Comparison of ENCODE assay signal across 8 mouse cellular contexts in genomic region chr2:119155388-119155787, GRCm38 (mm10). TPM values are rescaled to one million over a fixed set of nuclear protein-coding genes. Genes with fewer than 3 reads are reported as not detected.
DNase-seq lines count a peak whose midpoint lies in the region; ATAC-seq and TF ChIP-seq lines count a peak whose summit lies in the region.

No protein-coding gene starts in this region.

- TF ChIP-seq POLR2A in bone marrow, adult 2 months (IDR thresholded peaks at IDR 0.05; ENCODE audit: borderline replicate concordance, control insufficient read depth, low read depth, low read length) = no peak

- no peak for TF ChIP-seq CTCF in bone marrow, adult 2 months (IDR thresholded peaks at IDR 0.05; ENCODE audit: control insufficient read depth, insufficient read depth, low read length)

- no peak for DNase-seq in heart, postnatal 4 days
- DNase-seq in hindbrain, embryonic 14.5 days (ENCODE audit: low spot score) = no peak
- DNase-seq in frontal cortex, postnatal 14 days (ENCODE audit: low spot score in 2 of 2) = no peak
- no peak for DNase-seq in thymus, postnatal 36 days
- DNase-seq in ovary, adult 18-20 months (ENCODE audit: low spot score) = no peak

- no peaks in the 10 kb centered on the region for H3K27me3 ChIP-seq in heart, embryonic 11.5 days (ENCODE audit: control insufficient read depth, insufficient read depth, low read length)
- no peaks in the 10 kb centered on the region for H3K27me3 ChIP-seq in hindbrain, embryonic 14.5 days (ENCODE audit: control insufficient read depth, insufficient read depth, low read length)
- H3K27me3 ChIP-seq in midbrain, embryonic 15.5 days (replicated peaks) = no peaks in the 10 kb centered on the region

- peak overlapping the region; percentile 93 for H3K4me2 ChIP-seq in heart, embryonic 11.5 days
- peak overlapping the region; percentile 94; the same call in 1 of the 2 replicates for H3K4me2 ChIP-seq in hindbrain, embryonic 14.5 days (replicated peaks)
- H3K4me2 ChIP-seq in midbrain, embryonic 15.5 days = peak overlapping the region; percentile 93

- WGBS in heart, embryonic 11.5 days (ENCODE audit: insufficient replicate concordance) = 31% methylated on average over 9 of the region's 9 CpGs
- whole genome bisulfite sequencing in bone marrow, adult 2 months = 59% methylated on average over 9 of the region's 9 CpGs
- WGBS in hindbrain, embryonic 14.5 days = 92% methylated on average over 9 of the region's 9 CpGs
- WGBS in midbrain, embryonic 15.5 days = 84% methylated on average over 9 of the region's 9 CpGs

- peak overlapping the region; percentile 75 for H3K27ac ChIP-seq in heart, embryonic 11.5 days (ENCODE audit: low read depth, low read length)
- H3K27ac ChIP-seq in bone marrow, adult 2 months (ENCODE audit: control insufficient read depth, insufficient read depth, low read depth, low read length, poor library complexity) = peak overlapping the region; percentile 75; the same call in 1 of the 2 replicates
- H3K27ac ChIP-seq in hindbrain, embryonic 14.5 days = no peak overlapping the region
- no peak overlapping the region for H3K27ac ChIP-seq in midbrain, embryonic 15.5 days

- H3K4me1 ChIP-seq in heart, embryonic 11.5 days (ENCODE audit: control insufficient read depth, insufficient read depth, low read length) = peaks cover 8% of the 10 kb centered on the region
- no peaks in the 10 kb centered on the region for H3K4me1 ChIP-seq in bone marrow, adult 2 months (ENCODE audit: control insufficient read depth, insufficient read depth, low read length)
- peaks cover 16% of the 10 kb centered on the region for H3K4me1 ChIP-seq in hindbrain, embryonic 14.5 days (replicated peaks; ENCODE audit: control insufficient read depth, insufficient read depth, low read length)
- H3K4me1 ChIP-seq in midbrain, embryonic 15.5 days = peaks cover 23% of the 10 kb centered on the region

- peak overlapping the region; percentile 94; the same call in 1 of the 2 replicates for H3K9ac ChIP-seq in heart, embryonic 11.5 days (ENCODE audit: low read depth, low read length)
- H3K9ac ChIP-seq in hindbrain, embryonic 14.5 days = no peak overlapping the region
- no peak overlapping the region for H3K9ac ChIP-seq in midbrain, embryonic 15.5 days

- no peaks in the 10 kb centered on the region for H3K9me3 ChIP-seq in heart, embryonic 11.5 days (replicated peaks; ENCODE audit: control insufficient read depth, low read length)
- no peaks in the 10 kb centered on the region for H3K9me3 ChIP-seq in hindbrain, embryonic 14.5 days (ENCODE audit: control insufficient read depth, low read length)
- no peaks in the 10 kb centered on the region for H3K9me3 ChIP-seq in midbrain, embryonic 15.5 days

- ATAC-seq in heart, embryonic 11.5 days (replicated peaks; ENCODE audit: insufficient number of reproducible peaks, low FRiP score, low TSS enrichment) = peak; percentile 72
- no peak for ATAC-seq in hindbrain, embryonic 14.5 days (ENCODE audit: low FRiP score)
- no peak for ATAC-seq in midbrain, embryonic 15.5 days (replicated peaks)

- H3K36me3 ChIP-seq in heart, embryonic 11.5 days (ENCODE audit: control insufficient read depth, insufficient read depth, low read length) = peaks cover 4% of the 10 kb centered on the region; the same call in 1 of the 2 replicates
- H3K36me3 ChIP-seq in hindbrain, embryonic 14.5 days (replicated peaks; ENCODE audit: control insufficient read depth, insufficient read depth) = peaks cover 43% of the 10 kb centered on the region
- H3K36me3 ChIP-seq in midbrain, embryonic 15.5 days (replicated peaks) = peaks cover 31% of the 10 kb centered on the region

- peak overlapping the region; percentile 99 for H3K4me3 ChIP-seq in heart, embryonic 11.5 days (ENCODE audit: low read depth, low read length)
- H3K4me3 ChIP-seq in bone marrow, adult 2 months (replicated peaks; ENCODE audit: control insufficient read depth, low read depth, low read length) = peak overlapping the region; percentile 94
- no peak overlapping the region for H3K4me3 ChIP-seq in hindbrain, embryonic 14.5 days (replicated peaks; ENCODE audit: low read length)
- H3K4me3 ChIP-seq in midbrain, embryonic 15.5 days = 0 out of 2 replicates have a peak overlapping the region, but pooled peaks have one; percentile 96

RNA-seq across cellular contexts. Expression of gene Rmdn3, which starts 1.4 kb away (rescaled TPM):
- polyA plus RNA-seq in heart, embryonic 11.5 days (2014; fragmentation: Nextera tagmentation; extraction: Ambion mirVana) = 30.3 and 33.3 TPM in 2 replicates
- 10 to 100 TPM; 16.2 to 18.9 TPM for total RNA-seq in heart, postnatal 4 days (2021)
- polyA plus RNA-seq in bone marrow, adult 2 months (2011; ENCODE audit: insufficient read depth, insufficient read length, low replicate concordance, missing spikeins) = 25.4 and 36.2 TPM in 2 replicates
- 39.1 and 42.5 TPM in 2 replicates for polyA plus RNA-seq in hindbrain, embryonic 14.5 days (2014; fragmentation: Nextera tagmentation; extraction: Ambion mirVana)
- polyA plus RNA-seq in midbrain, embryonic 15.5 days (2015; fragmentation: Nextera tagmentation; extraction: Ambion mirVana) = 46.7 and 49.6 TPM in 2 replicates

RNA-seq across cellular contexts. Expression of gene Gchfr, which starts 12.2 kb away (rescaled TPM):
- 6.4 and 7.4 TPM in 2 replicates for polyA plus RNA-seq in heart, embryonic 11.5 days (2014; fragmentation: Nextera tagmentation; extraction: Ambion mirVana)
- total RNA-seq in heart, postnatal 4 days (2021) = 1 to 10 TPM; 2.2 to 2.3 TPM
- polyA plus RNA-seq in bone marrow, adult 2 months (2011; ENCODE audit: insufficient read depth, insufficient read length, low replicate concordance, missing spikeins) = 4.0 TPM in 1 of 2 replicates, not detected in the other
- 14.3 and 15.1 TPM in 2 replicates for polyA plus RNA-seq in hindbrain, embryonic 14.5 days (2014; fragmentation: Nextera tagmentation; extraction: Ambion mirVana)
- 6.8 and 7.8 TPM in 2 replicates for polyA plus RNA-seq in midbrain, embryonic 15.5 days (2015; fragmentation: Nextera tagmentation; extraction: Ambion mirVana)

RNA-seq across cellular contexts. Expression of gene Gm14137, which starts 18.9 kb away (rescaled TPM):
- 0.25 TPM in 1 of 2 replicates, not detected in the other for polyA plus RNA-seq in heart, embryonic 11.5 days (2014; fragmentation: Nextera tagmentation; extraction: Ambion mirVana)
- total RNA-seq in heart, postnatal 4 days (2021) = not detected
- not detected in 2 replicates for polyA plus RNA-seq in bone marrow, adult 2 months (2011; ENCODE audit: insufficient read depth, insufficient read length, low replicate concordance, missing spikeins)
- polyA plus RNA-seq in hindbrain, embryonic 14.5 days (2014; fragmentation: Nextera tagmentation; extraction: Ambion mirVana) = 0.40 and 0.66 TPM in 2 replicates
- polyA plus RNA-seq in midbrain, embryonic 15.5 days (2015; fragmentation: Nextera tagmentation; extraction: Ambion mirVana) = 1.1 and 1.2 TPM in 2 replicates

RNA-seq across cellular contexts. Expression of gene Rad51, which starts 42.8 kb away (rescaled TPM):
- polyA plus RNA-seq in heart, embryonic 11.5 days (2014; fragmentation: Nextera tagmentation; extraction: Ambion mirVana) = 33.4 and 39.6 TPM in 2 replicates
- total RNA-seq in heart, postnatal 4 days (2021) = 10 to 100 TPM; 16.7 to 18.4 TPM
- polyA plus RNA-seq in bone marrow, adult 2 months (2011; ENCODE audit: insufficient read depth, insufficient read length, low replicate concordance, missing spikeins) = 25.6 and 32.4 TPM in 2 replicates
- 8.3 and 11.6 TPM in 2 replicates for polyA plus RNA-seq in hindbrain, embryonic 14.5 days (2014; fragmentation: Nextera tagmentation; extraction: Ambion mirVana)
- 8.3 and 9.8 TPM in 2 replicates for polyA plus RNA-seq in midbrain, embryonic 15.5 days (2015; fragmentation: Nextera tagmentation; extraction: Ambion mirVana)

RNA-seq across cellular contexts. Expression of gene Zfyve19, which starts 53.0 kb away (rescaled TPM):
- polyA plus RNA-seq in heart, embryonic 11.5 days (2014; fragmentation: Nextera tagmentation; extraction: Ambion mirVana) = 30.4 and 37.0 TPM in 2 replicates
- total RNA-seq in heart, postnatal 4 days (2021) = 10 to 100 TPM; 18.8 to 22.3 TPM
- 21.0 and 42.2 TPM in 2 replicates for polyA plus RNA-seq in bone marrow, adult 2 months (2011; ENCODE audit: insufficient read depth, insufficient read length, low replicate concordance, missing spikeins)
- polyA plus RNA-seq in hindbrain, embryonic 14.5 days (2014; fragmentation: Nextera tagmentation; extraction: Ambion mirVana) = 51.7 and 61.7 TPM in 2 replicates
- polyA plus RNA-seq in midbrain, embryonic 15.5 days (2015; fragmentation: Nextera tagmentation; extraction: Ambion mirVana) = 68.3 and 73.3 TPM in 2 replicates

Comparison
In these comparisons a context has a peak if more than half of its experiments do, and no peak if none do; other contexts are left out.
1. H3K27ac ChIP-seq: peak in heart, embryonic 11.5 days (single experiment) and bone marrow, adult 2 months (single experiment); none in hindbrain, embryonic 14.5 days (single experiment) and midbrain, embryonic 15.5 days (single experiment).
2. Peak in every context shown above with its lines, with median percentiles within 50 percentile points of each other: H3K4me2 ChIP-seq.